Mouse (Mus musculus): ENCODE data around the gene Mamdc4.
"Not testable (repeated sequence)": the region's sequence is repeated elsewhere in the genome, so short reads cannot be mapped to it uniquely, and the experiment has no call there.

Gene Mamdc4

GRCm38 (mm10) chr2:25558774-25559173 is 15.9 kb downstream of the Mamdc4 start:
- no peak for DNase-seq

GRCm38 (mm10) chr2:25557964-25558360 is 16.7 kb downstream of the Mamdc4 start:
- peak; percentile 64 for DNase-seq

- peak; percentile 94 for DNase-seq
Measured at GRCm38 (mm10) chr2:25557221-25557963, 17.3 kb downstream of the Mamdc4 start, which contains the start of gene Edf1. Gene Edf1, plus strand, starts transcription at chr2:25557847.

- DNase-seq, result no peak
Measured at GRCm38 (mm10) chr2:25556296-25556695, 18.3 kb downstream of the Mamdc4 start.

- DNase-seq, result not testable (repeated sequence)
Measured at GRCm38 (mm10) chr2:25555479-25555878, 19.2 kb downstream of the Mamdc4 start.

GRCm38 (mm10) chr2:25553171-25553786 is 21.4 kb downstream of the Mamdc4 start:
- not testable (repeated sequence) for DNase-seq

GRCm38 (mm10) chr2:25551186-25551585 is 23.5 kb downstream of the Mamdc4 start:
- DNase-seq, result peak; percentile 74

- no peak for DNase-seq
Measured at GRCm38 (mm10) chr2:25549021-25549991, 25.3 kb downstream of the Mamdc4 start.

GRCm38 (mm10) chr2:25546811-25547491 is 27.7 kb downstream of the Mamdc4 start, which contains the start of gene Traf2:
Gene Traf2, minus strand, starts transcription at chr2:25546940.
- DNase-seq, result peak; percentile 99

- no peak for DNase-seq
Measured at GRCm38 (mm10) chr2:25545996-25546810, 28.4 kb downstream of the Mamdc4 start.

GRCm38 (mm10) chr2:25541644-25542367 is 32.8 kb downstream of the Mamdc4 start:
- DNase-seq, result no peak

GRCm38 (mm10) chr2:25540541-25540948 is 34.1 kb downstream of the Mamdc4 start:
- DNase-seq, result peak; percentile 46

- DNase-seq, result no peak
Measured at GRCm38 (mm10) chr2:25536531-25536930, 38.1 kb downstream of the Mamdc4 start.

- no peak for DNase-seq
Measured at GRCm38 (mm10) chr2:25534866-25535182, 39.8 kb downstream of the Mamdc4 start.

GRCm38 (mm10) chr2:25534178-25534865 is 40.3 kb downstream of the Mamdc4 start:
- peak; percentile 78 for DNase-seq

- no peak for DNase-seq
Measured at GRCm38 (mm10) chr2:25533707-25534106, 40.9 kb downstream of the Mamdc4 start.

- DNase-seq, result no peak
Measured at GRCm38 (mm10) chr2:25526510-25527302, 47.9 kb downstream of the Mamdc4 start.
